Mouse (Mus musculus): ENCODE results near the gene Krt12. TPM values are rescaled to one million over a fixed set of nuclear protein-coding genes. Genes with fewer than 3 reads are reported as not detected.
A peak's percentile ranks its signal among the peaks of the same experiment; 100 is the strongest.

The Krt12 gene
- polyA plus RNA-seq, 1 experiment from 2014 or later: not detected

DNA sequence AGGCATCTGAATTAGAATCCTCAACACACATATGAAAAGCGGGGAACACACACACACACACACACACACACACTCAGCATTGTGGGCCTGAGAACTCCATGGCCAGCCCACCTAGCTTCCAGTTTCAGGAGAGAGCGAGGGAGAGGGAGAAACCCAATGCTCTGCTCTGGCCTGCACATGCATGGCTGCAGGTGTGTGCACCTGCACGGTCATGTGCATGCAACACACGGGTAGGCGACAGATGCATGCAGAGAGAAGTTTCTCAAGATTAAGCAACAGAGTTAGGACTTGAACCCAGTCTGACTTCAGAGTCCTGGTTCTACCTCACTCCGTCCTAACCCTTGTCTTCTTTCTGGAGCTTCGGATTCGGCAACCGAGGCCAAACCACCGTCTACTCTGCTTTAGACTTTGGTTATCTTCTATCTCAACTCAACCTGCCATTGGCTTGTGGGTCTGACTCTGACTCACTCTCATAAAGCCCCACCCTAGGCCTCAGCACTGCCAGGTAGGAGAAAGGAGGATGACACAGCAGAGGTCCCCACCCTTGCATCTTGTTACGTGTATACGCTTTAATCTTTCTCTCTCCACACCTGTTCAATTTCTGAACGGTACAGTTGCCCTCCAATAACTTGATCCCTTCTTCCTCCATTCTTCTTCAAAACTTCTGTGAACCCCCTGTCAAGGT is 7.5 kb downstream of the Krt12 start:
- H3K36me3 ChIP-seq (ENCODE audit: control insufficient read depth, insufficient read depth, low read length): no peaks in the 10 kb centered on the region
- H3K27ac ChIP-seq (ENCODE audit: low read depth, low read length): no peak overlapping the region
- no peaks in the 10 kb centered on the region for H3K4me1 ChIP-seq (ENCODE audit: control insufficient read depth, insufficient read depth, low read length)
- H3K4me3 ChIP-seq (ENCODE audit: low read depth, low read length): no peak overlapping the region
- ATAC-seq (ENCODE audit: low FRiP score) (no peak), DNase-seq (ENCODE audit: low spot score, missing footprints) (no peak)
- no peaks in the 10 kb centered on the region for H3K27me3 ChIP-seq (ENCODE audit: control insufficient read depth, insufficient read depth, low read length)
- H3K4me2 ChIP-seq: no peak overlapping the region
- no peak overlapping the region for H3K9ac ChIP-seq (ENCODE audit: low read length)
- 92% methylated on average over 13 of the region's 13 CpGs for WGBS
- no peaks in the 10 kb centered on the region for H3K9me3 ChIP-seq (ENCODE audit: control insufficient read depth, low read length)

DNA sequence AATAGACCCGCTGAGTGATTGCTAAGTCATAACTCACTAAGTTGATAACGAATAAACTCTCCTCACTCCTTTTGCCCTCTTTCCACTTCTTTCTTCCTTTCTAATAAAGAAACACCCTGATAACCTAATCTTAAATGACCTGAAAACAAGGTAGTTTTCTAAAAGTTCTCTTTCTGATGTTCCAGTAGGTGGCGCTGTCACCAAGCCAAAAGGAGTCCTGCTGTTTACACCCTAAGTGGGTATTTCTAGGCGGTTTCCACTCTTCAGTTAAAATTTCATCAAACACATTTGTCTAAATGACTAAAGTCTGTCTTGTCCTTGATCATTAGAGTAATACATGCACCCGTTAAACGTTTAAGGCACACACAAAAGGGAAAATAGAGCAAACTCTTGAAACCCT is 8.8 kb downstream of the Krt12 start:
- Histone ChIP-seq H3K27ac (ENCODE audit: low read depth, low read length) (no peak overlapping the region), H3K4me2 (no peak overlapping the region), H3K27me3 (ENCODE audit: control insufficient read depth, insufficient read depth, low read length) (no peaks in the 10 kb centered on the region), H3K4me1 (ENCODE audit: control insufficient read depth, insufficient read depth, low read length) (no peaks in the 10 kb centered on the region), H3K9me3 (ENCODE audit: control insufficient read depth, low read length) (no peaks in the 10 kb centered on the region), H3K9ac (ENCODE audit: low read length) (no peak overlapping the region), H3K36me3 (ENCODE audit: control insufficient read depth, insufficient read depth, low read length) (no peaks in the 10 kb centered on the region), H3K4me3 (ENCODE audit: low read depth, low read length) (no peak overlapping the region)
- ATAC-seq (ENCODE audit: low FRiP score) (no peak), DNase-seq (ENCODE audit: low spot score, missing footprints) (peak; percentile 90)
- 18% methylated on average over 6 of the region's 6 CpGs for WGBS

DNA sequence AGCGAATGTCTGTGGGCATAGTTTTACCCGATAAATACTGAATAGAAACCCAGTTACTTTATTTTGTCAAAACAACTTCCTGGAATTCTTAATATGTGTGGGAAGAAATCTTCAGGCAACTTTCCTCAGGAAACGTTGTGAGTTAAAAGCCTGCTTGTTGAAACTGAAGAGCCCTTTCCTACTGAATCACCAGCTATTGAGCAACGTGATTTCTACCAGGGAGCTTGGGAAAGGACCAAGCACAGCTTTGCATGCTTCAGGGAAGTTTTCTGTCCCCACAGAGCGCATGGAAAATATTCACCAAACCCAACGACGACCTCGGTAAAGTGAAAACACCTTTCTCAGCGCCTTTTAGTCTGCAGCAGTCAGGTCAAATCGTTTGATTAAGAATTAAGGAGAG is 15.9 kb downstream of the Krt12 start:
- Histone ChIP-seq H3K27me3 (ENCODE audit: control insufficient read depth, insufficient read depth, low read length) (no peaks in the 10 kb centered on the region), H3K9me3 (ENCODE audit: control insufficient read depth, low read length) (no peaks in the 10 kb centered on the region), H3K4me3 (ENCODE audit: low read depth, low read length) (no peak overlapping the region), H3K27ac (ENCODE audit: low read depth, low read length) (no peak overlapping the region), H3K9ac (ENCODE audit: low read length) (no peak overlapping the region), H3K36me3 (ENCODE audit: control insufficient read depth, insufficient read depth, low read length) (no peaks in the 10 kb centered on the region), H3K4me2 (no peak overlapping the region), H3K4me1 (ENCODE audit: control insufficient read depth, insufficient read depth, low read length) (no peaks in the 10 kb centered on the region)
- no peak for ATAC-seq (ENCODE audit: low FRiP score)
- no peak for DNase-seq (ENCODE audit: low spot score, missing footprints)
- 85% methylated on average over 10 of the region's 10 CpGs for WGBS

DNA sequence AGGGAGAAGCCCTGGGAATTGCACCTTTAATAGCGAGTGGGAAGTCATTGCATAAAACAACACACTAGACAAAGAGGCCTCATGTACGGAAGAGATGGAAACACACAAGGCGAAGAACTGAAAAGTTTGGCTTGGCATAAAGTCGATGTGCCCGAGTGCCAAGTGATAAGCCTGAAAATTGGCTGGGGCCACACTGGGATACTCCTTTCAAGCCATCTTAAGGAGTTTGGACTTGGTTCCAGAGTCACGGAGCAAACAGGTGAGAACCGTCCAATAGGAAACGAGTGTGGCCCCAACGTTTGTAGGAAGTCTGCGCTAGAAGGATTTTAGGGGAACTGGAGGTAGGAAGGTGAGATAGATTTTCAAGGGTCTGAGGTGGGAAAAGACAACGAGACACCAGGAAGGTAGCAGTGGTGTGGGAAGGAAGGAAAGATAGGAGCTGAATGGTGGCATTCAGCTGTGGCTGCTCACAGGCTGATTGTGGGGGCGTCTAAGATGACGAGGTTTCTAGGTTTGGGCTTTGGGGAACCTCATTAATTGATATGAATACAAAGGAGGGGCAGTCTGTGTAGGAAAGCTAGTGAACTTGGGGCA is 22.0 kb downstream of the Krt12 start:
- H3K4me3 ChIP-seq (ENCODE audit: low read depth, low read length): no peak overlapping the region
- ATAC-seq (ENCODE audit: low FRiP score): no peak
- no peak overlapping the region for H3K4me2 ChIP-seq
- no peak for DNase-seq (ENCODE audit: low spot score, missing footprints)
- WGBS: 89% methylated on average over 13 of the region's 13 CpGs
- H3K9ac ChIP-seq (ENCODE audit: low read length): no peak overlapping the region
- H3K9me3 ChIP-seq (ENCODE audit: control insufficient read depth, low read length): no peaks in the 10 kb centered on the region
- H3K27ac ChIP-seq (ENCODE audit: low read depth, low read length): no peak overlapping the region
- H3K27me3 ChIP-seq (ENCODE audit: control insufficient read depth, insufficient read depth, low read length): no peaks in the 10 kb centered on the region
- H3K36me3 ChIP-seq (ENCODE audit: control insufficient read depth, insufficient read depth, low read length): no peaks in the 10 kb centered on the region
- H3K4me1 ChIP-seq (ENCODE audit: control insufficient read depth, insufficient read depth, low read length): peaks cover 6% of the 10 kb centered on the region

DNA sequence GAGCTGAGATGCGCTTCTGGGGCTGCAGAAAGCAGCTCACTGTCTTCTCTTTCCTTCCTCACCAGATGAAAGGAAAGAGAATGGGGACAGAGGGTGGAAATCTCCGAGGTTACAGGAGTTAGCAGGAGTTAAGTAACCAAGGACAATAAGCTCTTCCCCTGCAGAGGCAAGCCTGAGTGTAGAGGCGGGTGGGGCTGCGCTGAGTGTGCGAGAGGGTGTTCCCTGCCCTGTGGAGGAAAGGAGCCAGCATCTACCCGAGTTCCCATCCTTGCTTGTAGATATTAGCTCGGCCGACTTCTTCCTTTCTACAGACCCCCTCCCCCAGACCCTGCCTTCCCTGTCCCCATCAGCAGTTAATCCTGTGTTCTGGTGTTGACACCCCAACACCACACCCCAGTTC is 23.2 kb downstream of the Krt12 start:
- Histone ChIP-seq H3K9me3 (ENCODE audit: control insufficient read depth, low read length) (no peaks in the 10 kb centered on the region), H3K4me2 (no peak overlapping the region), H3K27me3 (ENCODE audit: control insufficient read depth, insufficient read depth, low read length) (no peaks in the 10 kb centered on the region), H3K9ac (ENCODE audit: low read length) (no peak overlapping the region), H3K4me3 (ENCODE audit: low read depth, low read length) (no peak overlapping the region), H3K36me3 (ENCODE audit: control insufficient read depth, insufficient read depth, low read length) (no peaks in the 10 kb centered on the region), H3K27ac (ENCODE audit: low read depth, low read length) (no peak overlapping the region), H3K4me1 (ENCODE audit: control insufficient read depth, insufficient read depth, low read length) (peaks cover 6% of the 10 kb centered on the region)
- DNase-seq (ENCODE audit: low spot score, missing footprints) (no peak), ATAC-seq (ENCODE audit: low FRiP score) (no peak)
- WGBS: 46% methylated on average over 8 of the region's 8 CpGs

DNA sequence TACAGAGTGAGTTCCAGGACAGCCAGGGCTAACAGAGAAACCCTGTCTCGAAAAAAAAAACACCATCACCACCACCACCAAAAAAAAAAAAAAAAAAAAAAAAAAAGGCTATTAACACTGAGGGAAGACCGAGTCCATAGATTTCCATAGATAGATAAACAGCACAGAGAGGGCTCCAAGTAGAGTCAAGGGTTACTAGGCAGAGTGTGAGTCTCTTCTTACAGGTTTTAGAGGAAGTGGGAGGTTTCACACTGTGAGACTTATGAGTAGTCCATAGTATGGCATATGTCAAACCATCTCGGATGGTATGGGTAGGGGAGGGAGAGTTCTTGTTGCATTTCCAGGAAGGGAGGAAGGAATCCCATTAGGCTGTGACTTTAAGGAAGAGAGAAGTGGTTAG is 24.0 kb downstream of the Krt12 start:
- Histone ChIP-seq H3K9me3 (ENCODE audit: control insufficient read depth, low read length) (no peaks in the 10 kb centered on the region), H3K4me1 (ENCODE audit: control insufficient read depth, insufficient read depth, low read length) (peaks cover 6% of the 10 kb centered on the region), H3K4me3 (ENCODE audit: low read depth, low read length) (no peak overlapping the region), H3K27ac (ENCODE audit: low read depth, low read length) (no peak overlapping the region), H3K9ac (ENCODE audit: low read length) (no peak overlapping the region), H3K27me3 (ENCODE audit: control insufficient read depth, insufficient read depth, low read length) (no peaks in the 10 kb centered on the region), H3K4me2 (no peak overlapping the region), H3K36me3 (ENCODE audit: control insufficient read depth, insufficient read depth, low read length) (no peaks in the 10 kb centered on the region)
- DNase-seq (ENCODE audit: low spot score, missing footprints): no peak
- no peak for ATAC-seq (ENCODE audit: low FRiP score)
- WGBS: 82% methylated on average over 3 of the region's 3 CpGs

DNA sequence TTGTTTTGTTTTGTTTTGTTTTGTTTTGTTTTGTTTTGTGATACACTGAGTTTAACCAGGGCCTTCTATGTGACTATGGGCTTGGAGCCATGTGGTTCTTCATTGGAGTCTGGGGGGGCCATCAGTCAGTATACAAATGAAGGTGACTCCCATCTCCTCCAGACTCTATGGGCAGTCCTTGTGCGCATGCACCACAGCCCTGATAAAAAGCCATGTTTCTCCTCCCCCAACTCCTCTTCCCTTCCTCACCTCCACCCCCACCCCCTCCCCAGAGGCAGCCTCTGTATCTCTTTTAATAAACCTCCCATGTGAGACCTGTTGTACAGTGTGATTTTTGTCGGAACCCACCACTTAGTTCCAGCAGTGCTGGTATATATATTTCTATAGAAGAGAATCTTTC is 25.4 kb downstream of the Krt12 start:
- Histone ChIP-seq H3K36me3 (ENCODE audit: control insufficient read depth, insufficient read depth, low read length) (no peaks in the 10 kb centered on the region), H3K4me2 (no peak overlapping the region), H3K4me3 (ENCODE audit: low read depth, low read length) (no peak overlapping the region), H3K9ac (ENCODE audit: low read length) (no peak overlapping the region), H3K4me1 (ENCODE audit: control insufficient read depth, insufficient read depth, low read length) (peaks cover 6% of the 10 kb centered on the region), H3K27ac (ENCODE audit: low read depth, low read length) (no peak overlapping the region), H3K9me3 (ENCODE audit: control insufficient read depth, low read length) (no peaks in the 10 kb centered on the region), H3K27me3 (ENCODE audit: control insufficient read depth, insufficient read depth, low read length) (no peaks in the 10 kb centered on the region)
- WGBS: 65% methylated on average over 2 of the region's 2 CpGs
- ATAC-seq (ENCODE audit: low FRiP score) (no peak), DNase-seq (ENCODE audit: low spot score, missing footprints) (no peak)

DNA sequence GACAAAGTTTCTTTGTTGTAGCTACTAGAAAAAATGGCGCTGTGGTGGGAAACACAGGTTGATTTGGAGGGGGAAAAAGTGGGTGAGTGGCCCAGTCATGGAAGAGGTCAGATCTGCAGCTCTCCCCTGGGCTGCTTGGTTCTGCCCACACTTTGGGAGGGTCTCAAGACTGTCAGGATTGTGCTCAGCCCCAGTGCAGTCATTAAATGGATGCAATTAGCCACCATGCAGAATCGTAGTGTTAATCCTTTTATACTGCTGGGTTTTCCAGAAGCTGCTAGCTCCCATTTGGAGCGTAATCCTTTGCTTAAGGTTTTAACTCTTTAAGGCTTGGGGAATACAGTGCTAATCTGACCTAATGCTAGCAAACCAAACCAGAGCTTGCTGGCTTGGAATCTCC is 26.0 kb downstream of the Krt12 start:
- no peaks in the 10 kb centered on the region for H3K27me3 ChIP-seq (ENCODE audit: control insufficient read depth, insufficient read depth, low read length)
- ATAC-seq (ENCODE audit: low FRiP score): no peak
- no peak for DNase-seq (ENCODE audit: low spot score, missing footprints)
- H3K9me3 ChIP-seq (ENCODE audit: control insufficient read depth, low read length): no peaks in the 10 kb centered on the region
- peaks cover 6% of the 10 kb centered on the region for H3K4me1 ChIP-seq (ENCODE audit: control insufficient read depth, insufficient read depth, low read length)
- H3K36me3 ChIP-seq (ENCODE audit: control insufficient read depth, insufficient read depth, low read length): no peaks in the 10 kb centered on the region
- H3K9ac ChIP-seq (ENCODE audit: low read length): no peak overlapping the region
- WGBS: 22% methylated on average over 3 of the region's 3 CpGs
- H3K4me3 ChIP-seq (ENCODE audit: low read depth, low read length): no peak overlapping the region
- H3K27ac ChIP-seq (ENCODE audit: low read depth, low read length): no peak overlapping the region
- H3K4me2 ChIP-seq: no peak overlapping the region

DNA sequence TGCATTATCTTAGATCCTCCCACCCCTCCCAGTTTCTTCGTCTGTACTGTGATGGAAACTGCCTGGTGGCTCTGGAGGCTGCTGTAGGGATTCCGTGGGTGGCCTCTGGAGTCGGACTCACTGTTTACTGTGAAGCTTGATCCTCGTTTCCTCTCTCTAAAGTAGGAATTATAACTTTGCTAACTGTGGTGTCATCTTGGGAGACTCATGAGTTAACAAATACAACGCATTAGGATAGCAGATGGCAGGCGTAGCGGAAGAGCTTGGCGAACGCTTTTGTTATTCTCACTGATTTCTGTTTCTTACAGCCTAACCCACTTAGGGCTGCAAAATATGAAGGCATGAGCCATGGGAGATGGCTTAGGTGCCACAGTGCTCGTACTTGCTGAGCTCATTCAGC is 29.6 kb downstream of the Krt12 start:
- 85% methylated on average over 10 of the region's 10 CpGs for WGBS
- Histone ChIP-seq H3K9me3 (ENCODE audit: control insufficient read depth, low read length) (no peaks in the 10 kb centered on the region), H3K36me3 (ENCODE audit: control insufficient read depth, insufficient read depth, low read length) (no peaks in the 10 kb centered on the region), H3K4me2 (no peak overlapping the region), H3K27ac (ENCODE audit: low read depth, low read length) (no peak overlapping the region), H3K4me3 (ENCODE audit: low read depth, low read length) (no peak overlapping the region), H3K9ac (ENCODE audit: low read length) (no peak overlapping the region), H3K27me3 (ENCODE audit: control insufficient read depth, insufficient read depth, low read length) (no peaks in the 10 kb centered on the region), H3K4me1 (ENCODE audit: control insufficient read depth, insufficient read depth, low read length) (peaks cover 6% of the 10 kb centered on the region)
- DNase-seq (ENCODE audit: low spot score, missing footprints) (no peak), ATAC-seq (ENCODE audit: low FRiP score) (no peak)

Data from midbrain, embryonic 11.5 days (tissue).